Mouse (Mus musculus): ENCODE measurements around the gene Fam117a. TPM values are rescaled to one million over a fixed set of nuclear protein-coding genes. Genes with fewer than 3 reads are reported as not detected.

Fam117a gene
- total RNA-seq, 2 experiments from 2014 or later = 11.3 to 14.0 TPM

DNA sequence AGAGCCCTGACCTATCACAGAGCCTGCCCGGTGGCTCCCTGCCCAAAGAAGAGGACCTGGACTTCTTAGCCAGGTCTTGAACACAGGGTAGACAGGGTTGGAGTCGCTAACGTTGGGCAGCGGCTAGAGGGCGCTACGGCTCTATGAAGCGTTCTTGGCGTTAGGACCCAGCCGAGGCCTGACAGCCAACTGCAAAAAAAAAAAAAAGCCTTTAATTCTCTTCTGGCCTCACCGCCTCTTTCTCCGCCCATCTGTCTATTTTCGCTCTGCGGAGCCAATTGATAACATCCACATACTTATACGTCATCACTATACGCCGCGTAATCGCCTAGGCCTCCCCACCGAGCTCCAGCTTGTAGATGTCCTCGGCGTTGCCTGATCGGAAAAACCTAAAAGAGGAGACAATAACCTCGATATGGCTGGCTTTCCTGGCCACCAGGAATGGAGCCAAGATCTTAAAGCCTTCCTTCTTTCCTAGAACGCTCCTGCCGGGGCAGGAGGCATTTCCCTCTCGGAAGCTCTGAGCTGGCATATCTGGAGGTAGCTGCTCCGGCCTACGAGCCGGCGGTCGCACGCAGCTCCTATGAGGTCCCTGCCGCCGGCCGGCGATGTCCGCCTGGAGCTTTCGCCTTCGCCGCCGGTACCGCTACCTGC lies 47.6 kb downstream of the Fam117a start, which contains the start of gene Slc35b1:
Gene Slc35b1, plus strand, starts transcription at position 374 of the 654 bp plus-strand sequence.
- intact Hi-C loops (cut with DNase I) = loop anchor here (1.0 to 5.0 kb wide), 3 partner anchors 47 to 137 kb away; partner anchors contain the start of genes Fam117a and Kat7
- peak; percentile 90 to 92 for DNase-seq

DNA sequence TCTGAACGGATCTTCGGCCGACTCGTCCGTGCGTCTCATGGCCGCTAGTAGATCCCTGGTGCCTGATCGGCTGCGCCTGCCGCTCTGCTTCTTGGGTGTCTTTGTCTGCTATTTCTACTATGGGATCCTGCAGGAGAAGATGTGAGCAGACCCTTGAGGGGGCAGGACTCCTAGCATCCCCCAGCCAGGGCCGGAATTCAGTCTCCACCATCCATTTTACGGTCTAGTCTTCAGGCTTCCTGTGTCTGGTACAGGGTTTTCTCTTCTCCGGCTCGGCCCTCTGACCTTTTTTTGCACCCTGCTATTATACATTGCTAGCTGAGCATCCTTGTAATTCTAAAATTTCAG lies 48.1 kb downstream of the Fam117a start:
- intact Hi-C loops (cut with DNase I) = loop anchor here (1.0 to 5.0 kb wide), 3 partner anchors 48 to 136 kb away; partner anchors contain the start of genes Fam117a and Kat7
- no peak for DNase-seq

DNA sequence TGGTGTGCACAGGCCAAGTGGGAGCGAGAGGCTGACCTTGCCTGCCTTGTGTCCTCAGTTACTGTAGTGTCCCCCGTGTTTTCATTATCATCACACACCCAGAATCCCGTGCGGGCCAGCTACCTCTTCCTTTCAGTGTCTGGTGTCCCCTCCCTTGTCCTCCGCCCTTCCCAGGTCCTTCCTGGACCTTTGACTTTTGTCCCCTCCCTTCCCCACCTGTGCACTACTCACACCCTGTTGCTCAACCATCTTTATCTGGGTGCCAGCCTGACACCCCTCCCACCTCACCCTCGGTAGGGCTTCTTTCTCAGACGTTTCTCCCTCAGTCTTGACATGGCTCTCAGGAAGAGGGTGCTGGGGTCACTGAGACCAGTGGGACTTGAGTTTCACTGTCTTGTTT lies 50.5 kb downstream of the Fam117a start:
- DNase-seq = no peak
- intact Hi-C loops (cut with DNase I) = no loop called here

DNA sequence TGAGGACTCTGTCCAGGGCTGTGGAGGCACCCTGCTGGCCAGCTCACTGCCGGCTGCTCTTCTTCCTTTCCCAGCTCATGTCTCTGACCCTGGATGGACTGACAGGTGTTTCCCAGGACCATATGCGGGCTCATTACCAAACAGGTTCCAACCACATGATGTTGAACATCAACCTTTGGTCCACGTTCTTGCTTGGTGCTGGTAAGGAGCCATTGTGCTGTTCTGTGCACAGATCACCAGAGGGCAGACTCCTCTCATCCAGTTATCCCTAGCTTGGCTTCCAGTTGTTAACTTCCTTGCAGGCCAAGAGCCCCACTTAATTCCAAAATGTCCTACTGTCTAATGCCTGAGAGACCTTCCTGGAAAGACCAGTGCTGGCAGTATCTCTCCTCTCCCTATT lies 52.2 kb downstream of the Fam117a start:
- intact Hi-C loops (cut with DNase I) = no loop called here
- no peak for DNase-seq

DNA sequence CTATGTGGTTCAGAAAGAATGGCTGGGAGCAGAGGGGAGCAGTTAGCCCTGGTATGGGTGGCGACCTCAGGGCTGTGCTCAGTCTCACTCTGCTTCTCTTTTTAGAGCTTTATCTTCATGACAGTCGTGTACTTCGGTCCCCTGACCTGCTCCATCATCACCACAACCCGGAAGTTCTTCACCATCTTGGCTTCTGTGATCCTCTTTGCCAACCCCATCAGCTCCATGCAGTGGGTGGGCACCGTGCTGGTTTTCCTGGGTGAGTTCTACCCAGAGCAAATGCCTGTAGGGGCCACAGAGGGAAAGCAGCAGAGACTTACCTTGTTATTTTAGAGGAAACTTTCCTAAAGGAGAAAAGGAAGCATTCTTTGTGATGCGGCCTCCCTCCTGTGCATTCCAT lies 53.6 kb downstream of the Fam117a start:
- intact Hi-C loops (cut with DNase I) = loop anchor here (10.0 kb wide), 1 partner anchor 274 kb away; the partner anchor contains the start of gene Phb
- no peak for DNase-seq

DNA sequence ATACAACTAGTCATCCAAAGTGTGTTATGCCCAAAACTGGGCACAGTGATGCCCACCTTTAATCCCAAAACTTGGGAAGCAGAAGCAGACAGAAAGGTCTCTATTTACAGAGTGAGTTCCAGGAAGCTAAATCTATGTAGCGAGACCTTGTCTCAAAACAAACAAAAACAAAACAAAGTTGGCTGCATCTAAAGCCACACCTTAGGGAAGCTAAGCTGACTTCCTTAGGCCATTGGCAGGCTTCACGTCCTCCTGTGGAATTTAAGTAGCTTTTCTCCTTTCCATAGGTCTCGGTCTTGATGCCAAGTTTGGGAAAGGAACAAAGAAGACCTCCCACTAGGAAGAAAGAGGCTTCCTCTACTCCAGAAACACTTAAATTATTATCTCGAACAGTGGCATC lies 54.4 kb downstream of the Fam117a start:
- intact Hi-C loops (cut with DNase I) = loop anchor here (10.0 kb wide), 1 partner anchor 274 kb away; the partner anchor contains the start of gene Phb
- DNase-seq = no peak

DNA sequence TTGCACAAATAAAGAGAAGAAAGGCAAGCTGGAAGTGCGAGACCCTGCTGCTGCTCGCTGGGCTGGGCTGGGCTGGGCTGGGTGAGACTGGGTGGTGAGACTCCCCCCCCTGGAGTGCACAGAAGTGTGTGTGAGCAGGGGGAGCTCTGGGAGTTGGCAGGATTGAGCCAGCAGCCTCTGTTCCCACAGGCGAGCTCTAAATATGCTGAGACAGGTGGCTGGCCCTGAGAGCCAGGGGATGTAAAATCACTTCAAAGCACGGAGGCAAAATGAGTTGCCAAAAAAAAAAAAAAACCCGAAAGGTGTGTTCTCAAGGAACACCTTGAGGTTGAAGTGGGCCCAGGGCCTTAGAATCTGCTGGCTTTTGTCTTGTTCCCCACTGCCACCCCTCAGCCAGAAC lies 54.9 kb downstream of the Fam117a start:
- no peak for DNase-seq
- intact Hi-C loops (cut with DNase I) = loop anchor here (10.0 kb wide), 1 partner anchor 273 kb away; the partner anchor contains the start of gene Phb

DNA sequence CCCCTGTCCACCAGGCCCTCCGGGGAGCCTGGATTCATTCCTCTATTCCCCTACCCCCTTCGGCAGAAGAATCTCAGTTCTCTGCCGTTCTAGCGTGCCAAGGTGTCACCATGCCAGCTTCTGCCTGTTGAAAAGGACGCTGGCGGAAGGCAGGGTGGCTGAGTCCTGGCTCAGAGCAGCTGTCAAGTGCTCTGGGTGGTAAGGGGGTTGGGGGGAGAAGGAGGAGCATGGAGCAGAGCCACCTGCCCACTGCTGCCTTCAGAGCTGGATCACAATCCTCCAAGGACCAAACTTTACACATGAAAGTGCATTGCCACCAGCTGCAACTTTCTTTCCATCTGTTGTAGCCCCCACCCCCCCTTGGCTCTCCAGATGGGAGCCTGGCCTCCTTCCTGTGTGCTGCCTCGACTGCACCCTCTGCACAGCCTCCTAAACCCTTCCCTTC lies 55.4 kb downstream of the Fam117a start:
- DNase-seq = peak; percentile 56 to 75
- intact Hi-C loops (cut with DNase I) = loop anchor here (10.0 kb wide), 1 partner anchor 273 kb away; the partner anchor contains the start of gene Phb

DNA sequence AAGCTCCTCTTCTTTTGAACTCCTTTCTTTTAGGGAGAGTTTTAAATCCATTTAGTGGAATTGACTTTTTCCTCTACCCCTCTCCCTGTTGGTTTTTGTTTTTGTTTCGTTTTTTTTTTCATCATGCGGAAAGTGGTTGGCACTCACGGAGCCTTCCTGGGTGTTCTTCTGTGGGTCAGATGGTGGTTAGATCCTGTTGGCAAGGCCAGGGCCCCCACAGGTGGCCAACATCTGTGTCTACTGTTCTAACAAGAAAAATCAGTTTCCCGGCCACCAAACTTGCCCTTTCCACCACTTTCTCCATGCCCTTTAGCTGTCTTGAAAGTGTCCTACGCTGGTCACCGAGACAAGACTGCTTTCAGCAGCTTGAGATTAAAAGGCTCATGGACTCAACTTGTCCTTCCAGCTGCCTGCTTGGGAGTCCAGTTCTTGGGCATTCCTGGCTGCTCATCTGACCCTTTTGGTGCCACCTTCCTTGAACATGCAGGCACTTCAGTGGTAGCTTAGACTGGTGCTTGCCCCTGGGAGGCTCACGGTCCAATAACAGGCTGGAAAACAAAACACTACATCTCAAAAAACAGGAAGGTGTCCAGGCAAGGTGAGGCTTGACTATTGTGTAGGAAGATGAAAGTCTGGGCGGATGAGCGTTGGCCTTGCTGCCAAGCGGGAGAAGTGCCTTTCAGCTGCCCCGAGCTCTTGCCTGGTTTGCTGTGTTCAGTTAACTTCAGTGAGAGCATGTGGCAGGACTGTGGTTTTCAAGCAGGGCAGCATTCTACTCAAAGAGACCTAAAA lies 56.1 kb downstream of the Fam117a start:
- DNase-seq = no peak
- intact Hi-C loops (cut with DNase I) = loop anchor here (10.0 kb wide), 1 partner anchor 272 kb away; the partner anchor contains the start of gene Phb

DNA sequence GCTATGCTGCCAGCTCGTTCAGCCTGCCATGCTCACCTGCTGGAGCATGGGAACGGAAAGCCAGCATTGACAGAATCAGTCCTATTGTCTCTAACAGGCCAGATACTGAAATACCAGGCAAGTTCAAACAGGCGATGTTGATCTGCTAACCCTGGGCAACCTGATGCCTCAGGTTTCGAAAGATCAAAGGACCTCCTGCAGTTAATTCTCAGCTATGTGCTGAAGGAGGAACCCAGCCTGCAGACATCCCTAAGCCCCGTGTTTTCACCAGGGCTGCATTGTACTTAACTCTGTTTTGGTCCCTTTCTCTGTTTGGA lies 56.6 kb downstream of the Fam117a start:
- no peak for DNase-seq
- intact Hi-C loops (cut with DNase I) = loop anchor here (10.0 kb wide), 1 partner anchor 271 kb away; the partner anchor contains the start of gene Phb

DNA sequence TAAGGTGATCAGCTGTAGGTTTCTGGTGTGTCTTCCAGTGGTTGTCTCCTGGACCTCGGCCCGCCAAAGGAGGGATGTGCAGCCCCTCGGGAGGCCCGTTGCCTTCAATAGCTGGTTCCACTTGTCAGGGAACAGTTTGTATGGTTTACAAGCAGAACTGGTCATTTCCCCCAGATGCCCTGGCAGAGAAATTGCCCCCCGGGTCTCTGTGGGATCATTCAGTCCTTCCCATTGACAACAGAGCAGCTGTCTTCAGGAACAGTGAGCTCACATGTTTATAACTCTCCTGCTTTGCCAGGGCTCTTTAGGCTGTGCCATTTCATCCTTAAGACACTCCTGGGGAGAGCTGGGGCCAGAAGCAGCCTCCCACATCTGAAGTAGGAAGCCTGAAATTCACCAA lies 57.3 kb downstream of the Fam117a start:
- DNase-seq = no peak
- intact Hi-C loops (cut with DNase I) = loop anchor here (10.0 kb wide), 1 partner anchor 271 kb away; the partner anchor contains the start of gene Phb

DNA sequence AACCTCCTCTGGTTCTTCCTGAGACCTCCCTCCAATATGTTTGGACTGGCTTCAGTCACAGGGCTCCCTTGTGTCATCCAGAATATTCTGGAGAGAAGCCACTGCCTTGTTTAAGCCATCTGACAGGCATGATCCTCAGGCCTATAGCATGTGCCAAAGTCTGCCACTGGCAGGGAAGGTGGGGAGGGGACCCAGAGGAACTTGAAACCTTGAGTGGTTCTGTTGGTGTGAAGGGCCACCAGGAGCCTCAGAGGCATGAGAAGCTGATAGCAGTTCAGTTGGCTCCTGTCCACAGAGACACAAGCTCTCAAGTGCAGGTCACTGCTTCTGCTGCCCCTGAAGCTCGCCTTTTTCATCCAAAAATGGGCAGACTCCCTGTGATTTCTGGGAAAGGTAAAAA lies 59.7 kb downstream of the Fam117a start:
- no peak for DNase-seq
- intact Hi-C loops (cut with DNase I) = loop anchor here (10.0 kb wide), 1 partner anchor 268 kb away; the partner anchor contains the start of gene Phb

DNA sequence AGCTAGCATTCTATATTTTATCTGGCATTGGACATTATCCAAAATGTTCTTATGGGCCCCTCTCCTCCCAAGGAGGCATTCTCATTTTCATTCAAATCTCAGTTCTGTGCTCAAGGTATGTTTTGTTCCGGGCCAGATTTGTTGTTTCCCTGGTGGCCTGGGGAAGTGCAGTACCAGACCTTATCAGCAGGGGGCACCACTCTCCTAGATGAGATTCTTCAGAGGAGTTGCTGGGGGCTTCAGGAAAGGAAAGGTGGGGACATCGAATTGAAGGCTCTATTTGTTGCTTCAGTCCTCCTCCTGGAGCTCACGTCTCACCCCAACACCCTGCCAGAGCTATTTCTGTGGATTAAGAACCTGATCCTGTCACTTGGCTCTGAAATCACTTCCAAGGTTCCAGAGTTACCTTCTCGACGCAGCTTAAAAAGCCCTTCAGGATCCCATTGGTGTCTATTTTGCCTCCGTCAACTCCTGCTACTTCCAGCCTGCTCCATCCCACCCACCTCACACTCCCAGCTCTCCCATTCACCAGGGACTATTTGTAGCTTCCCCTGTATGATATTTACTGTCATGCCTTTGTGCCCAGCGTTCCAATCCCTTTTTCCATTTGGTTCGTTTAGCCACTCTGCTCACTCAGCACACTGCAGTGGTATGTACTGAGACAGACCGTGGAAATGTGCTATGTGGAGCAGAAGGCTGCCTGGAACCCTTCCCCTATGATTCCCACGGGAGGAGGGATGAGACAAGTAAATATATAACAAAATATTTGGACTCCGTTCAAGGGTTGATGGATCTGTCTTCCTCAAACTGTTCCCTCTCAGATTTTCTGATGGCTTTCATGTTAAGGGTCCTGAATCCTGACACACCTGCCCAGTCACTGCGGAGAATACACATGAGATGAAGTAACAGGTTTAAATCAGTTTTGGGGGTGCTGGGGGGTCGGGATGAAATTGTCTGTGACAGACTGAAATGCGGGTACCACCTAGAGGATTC lies 61.3 kb downstream of the Fam117a start:
- intact Hi-C loops (cut with DNase I) = loop anchor here (2.0 to 10.0 kb wide), 3 partner anchors 35 to 267 kb away; partner anchors contain the start of gene Phb
- peak; percentile 81 to 89 for DNase-seq

DNA sequence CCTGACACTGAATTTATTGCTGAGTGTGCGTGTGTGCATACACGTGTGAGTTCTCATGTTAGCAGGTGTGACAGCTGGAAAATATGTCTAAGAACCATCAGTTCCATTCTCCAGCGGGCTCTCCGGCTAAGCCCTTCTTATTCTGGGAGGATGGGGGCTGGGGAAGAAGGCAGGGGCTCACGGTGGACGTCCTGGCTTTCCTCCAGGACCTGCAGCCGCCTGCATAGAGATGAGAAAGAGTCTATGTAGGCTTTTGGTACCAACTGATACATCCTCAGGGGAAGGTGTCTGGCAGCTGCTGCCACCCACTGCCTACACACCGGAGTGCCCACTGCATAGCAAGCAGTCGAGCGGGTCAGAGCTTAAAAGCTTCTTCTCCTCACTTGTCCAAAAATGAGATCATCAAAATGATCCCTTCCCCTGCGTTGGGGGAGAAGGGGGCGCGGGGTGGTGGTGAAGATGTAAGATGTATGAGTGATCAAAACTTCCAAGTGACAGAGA lies 62.8 kb downstream of the Fam117a start:
- no peak for DNase-seq
- intact Hi-C loops (cut with DNase I) = loop anchor here (2.0 to 10.0 kb wide), 3 partner anchors 33 to 265 kb away; partner anchors contain the start of gene Phb

DNA sequence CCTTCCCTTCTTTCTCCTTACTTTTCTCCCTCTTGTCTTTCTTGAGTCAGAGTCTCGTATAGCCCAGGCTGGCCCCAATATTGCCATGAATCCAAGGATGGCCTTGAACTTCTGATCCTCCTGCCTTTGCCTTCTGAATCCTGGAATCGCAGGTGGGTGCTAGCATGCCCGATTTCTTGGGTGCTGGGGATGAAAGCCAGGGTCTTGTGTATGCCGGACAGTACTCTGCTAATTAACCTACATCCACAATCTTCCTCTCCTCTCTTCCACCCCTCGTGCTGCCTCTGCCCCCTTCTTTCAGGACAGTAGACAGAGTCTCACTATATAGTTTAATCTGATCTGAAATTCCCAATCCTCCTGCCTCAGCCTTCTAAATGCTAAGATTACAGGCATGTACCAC lies 64.8 kb downstream of the Fam117a start:
- intact Hi-C loops (cut with DNase I) = no loop called here
- no peak for DNase-seq

DNA sequence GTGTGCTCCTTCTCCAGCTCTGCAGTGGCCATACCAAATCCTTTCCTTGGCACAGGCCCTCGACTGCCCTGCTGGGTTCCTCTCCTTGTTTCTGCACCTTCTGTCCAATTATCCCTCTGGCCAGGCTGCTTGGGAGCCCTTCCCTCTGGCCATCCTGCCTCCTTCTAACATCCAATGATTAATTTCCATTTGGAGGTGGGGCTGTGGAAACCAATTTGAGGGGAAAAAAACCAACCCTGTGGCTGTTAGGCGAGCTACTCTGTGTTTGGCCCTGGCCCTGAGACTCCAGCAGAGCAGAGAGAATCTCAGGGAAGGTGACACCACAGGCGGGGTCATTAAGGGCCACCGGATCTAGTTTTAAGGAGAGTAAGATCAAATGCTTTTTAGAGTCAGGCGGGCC lies 65.4 kb downstream of the Fam117a start:
- DNase-seq = no peak
- intact Hi-C loops (cut with DNase I) = no loop called here

DNA sequence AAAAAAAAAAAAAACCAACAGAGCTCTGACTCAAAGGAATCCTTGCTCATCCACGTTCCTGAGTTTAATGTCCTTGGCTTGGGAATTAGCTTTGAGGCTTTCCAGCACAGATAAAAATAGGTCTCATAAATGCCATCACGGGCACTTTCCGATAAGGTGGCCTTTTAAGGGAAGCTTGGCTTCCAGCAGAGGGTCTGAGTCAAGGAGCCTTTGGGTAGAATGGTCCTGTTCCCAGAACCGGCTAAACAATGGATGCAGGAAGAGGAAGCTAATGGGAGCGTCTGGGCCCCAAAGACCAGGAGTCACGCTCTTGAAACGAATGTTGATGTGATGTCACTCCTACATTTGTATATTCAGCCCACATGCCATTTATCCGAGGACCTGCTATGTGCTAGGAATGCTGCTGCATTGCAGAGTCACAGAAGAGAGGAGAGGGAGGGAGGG lies 65.9 kb downstream of the Fam117a start:
- peak in 1 of 2 experiments; percentile 37 for DNase-seq
- intact Hi-C loops (cut with DNase I) = no loop called here

DNA sequence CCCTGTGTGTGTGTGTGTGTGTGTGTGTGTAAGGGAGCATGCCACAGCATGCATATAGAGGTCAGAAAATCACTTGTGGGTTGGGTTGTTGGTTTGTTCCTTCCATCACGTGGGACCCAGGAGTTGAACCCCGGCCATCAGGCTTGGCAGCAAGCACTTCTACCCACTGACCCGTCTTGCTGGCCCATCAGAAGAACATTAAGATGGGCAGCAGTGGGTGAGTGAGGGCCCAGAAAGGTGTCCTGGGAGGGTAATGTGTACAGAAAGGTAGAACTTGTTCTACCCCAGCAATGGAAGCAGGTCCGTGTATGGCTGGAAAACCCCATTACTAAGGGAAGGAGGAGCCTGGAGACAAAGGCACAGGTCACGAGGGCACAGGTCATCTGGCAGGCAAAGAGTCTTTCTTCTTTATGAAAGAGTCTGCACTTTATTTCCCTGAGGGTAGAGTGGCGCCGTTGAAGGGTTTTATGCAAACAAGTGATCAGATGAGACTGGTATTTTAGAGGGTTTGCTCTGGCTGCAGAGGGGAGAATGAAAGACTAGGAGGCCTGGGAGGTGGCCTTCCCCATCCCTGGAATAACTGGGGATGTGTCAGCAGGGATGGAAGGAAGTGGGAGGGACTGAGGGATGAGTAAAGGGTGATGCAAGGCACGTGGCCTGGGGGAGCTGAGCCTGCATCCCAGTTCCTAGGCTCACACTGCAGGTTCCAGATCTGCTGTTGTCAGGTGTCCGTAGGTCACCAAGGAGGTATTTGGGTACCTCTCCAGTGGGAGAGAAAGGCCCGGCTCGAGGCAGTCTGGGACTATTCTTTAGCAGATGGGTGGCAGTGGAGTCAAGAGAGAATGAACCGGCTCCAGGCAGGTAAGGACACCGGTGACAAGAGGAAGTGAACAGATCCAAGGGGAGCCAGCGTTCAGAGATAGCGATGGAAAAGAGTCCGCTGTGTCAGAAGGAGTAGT lies 66.8 kb downstream of the Fam117a start:
- DNase-seq = no peak
- intact Hi-C loops (cut with DNase I) = no loop called here

DNA sequence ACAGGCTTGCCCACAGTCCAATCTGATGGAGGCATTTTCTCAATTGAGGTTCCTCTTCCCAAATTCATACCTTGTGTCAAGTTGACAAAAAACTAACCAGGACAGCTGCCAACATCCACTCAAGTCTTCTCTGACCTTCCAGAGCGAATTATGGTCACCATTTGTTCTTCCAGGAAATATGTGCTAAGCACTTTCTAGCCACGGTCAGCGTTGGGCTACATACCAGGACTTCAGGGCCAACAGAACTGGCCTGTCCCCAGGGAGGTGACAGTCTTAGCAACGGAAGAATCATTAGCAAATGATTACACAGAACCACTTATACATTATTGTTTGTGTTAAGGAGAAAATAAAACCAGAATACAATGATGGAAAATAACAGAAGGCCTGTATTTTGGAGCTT lies 69.0 kb downstream of the Fam117a start:
- no peak for DNase-seq
- intact Hi-C loops (cut with DNase I) = no loop called here
